Mouse (Mus musculus) forelimb bud, embryonic 11.5 days (tissue): Measurements from ENCODE around the gene Psma4.
"Not testable (repeated sequence)": the region's sequence is repeated elsewhere in the genome, so short reads cannot be mapped to it uniquely, and the experiment has no call there.

Experiments
- DNase-seq: peaks from one replicate; pipeline ENCODE4 v3.0.0-alpha.2; 2012; ENCODE audit warnings: low read depth, low spot score

Gene Psma4

GRCm38 (mm10) chr9:54950575-54951321 is at the start of gene Psma4, which contains the start of gene AY074887:
Gene Psma4, plus strand, starts transcription at chr9:54950790.
Gene AY074887, minus strand, starts transcription at chr9:54950998.
- peak; percentile 88 for DNase-seq

GRCm38 (mm10) chr9:54909446-54909845 is 41.1 kb upstream of the Psma4 start:
- no peak for DNase-seq

DNA sequence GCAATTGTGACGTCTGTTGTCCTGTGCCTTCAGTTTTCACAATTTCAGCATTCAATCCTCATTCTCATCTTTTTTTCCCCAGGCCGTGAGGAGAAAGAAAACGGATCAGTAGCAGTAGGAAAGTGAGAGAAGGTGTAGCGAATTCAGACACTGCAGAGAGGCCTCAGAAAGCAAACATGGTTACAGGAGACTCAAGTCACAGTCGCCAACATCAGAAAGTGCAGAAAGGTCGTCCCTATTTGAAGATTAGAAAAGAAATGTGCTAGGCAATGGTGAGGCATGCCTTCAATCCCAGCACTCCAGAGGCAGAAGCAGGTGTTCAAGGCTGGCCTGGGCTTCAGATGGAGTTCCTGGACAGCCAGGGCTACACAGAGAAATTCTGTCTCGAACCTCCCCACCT is 35.0 kb upstream of the Psma4 start:
- no peak for DNase-seq

DNA sequence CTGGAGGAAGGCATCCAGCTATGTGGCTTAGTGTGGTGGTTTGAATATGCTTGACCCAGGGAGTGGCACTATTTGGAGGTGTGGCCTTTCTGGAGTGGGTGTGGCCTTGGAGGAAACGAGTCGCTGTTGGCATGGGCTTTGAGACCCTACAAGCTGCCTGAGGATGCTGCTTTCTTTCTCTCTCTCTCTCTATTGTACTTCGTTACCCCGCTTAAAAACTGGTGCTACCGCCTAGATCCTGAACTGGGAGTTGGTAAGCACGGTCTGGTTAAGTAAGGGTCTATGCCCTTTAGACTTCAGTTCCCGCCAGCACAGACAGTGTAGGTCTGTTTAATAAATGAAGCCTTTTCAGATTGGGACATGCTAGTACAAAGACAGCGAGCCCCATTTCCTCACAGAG is 34.2 kb upstream of the Psma4 start:
- DNase-seq, result peak; percentile 7

DNA sequence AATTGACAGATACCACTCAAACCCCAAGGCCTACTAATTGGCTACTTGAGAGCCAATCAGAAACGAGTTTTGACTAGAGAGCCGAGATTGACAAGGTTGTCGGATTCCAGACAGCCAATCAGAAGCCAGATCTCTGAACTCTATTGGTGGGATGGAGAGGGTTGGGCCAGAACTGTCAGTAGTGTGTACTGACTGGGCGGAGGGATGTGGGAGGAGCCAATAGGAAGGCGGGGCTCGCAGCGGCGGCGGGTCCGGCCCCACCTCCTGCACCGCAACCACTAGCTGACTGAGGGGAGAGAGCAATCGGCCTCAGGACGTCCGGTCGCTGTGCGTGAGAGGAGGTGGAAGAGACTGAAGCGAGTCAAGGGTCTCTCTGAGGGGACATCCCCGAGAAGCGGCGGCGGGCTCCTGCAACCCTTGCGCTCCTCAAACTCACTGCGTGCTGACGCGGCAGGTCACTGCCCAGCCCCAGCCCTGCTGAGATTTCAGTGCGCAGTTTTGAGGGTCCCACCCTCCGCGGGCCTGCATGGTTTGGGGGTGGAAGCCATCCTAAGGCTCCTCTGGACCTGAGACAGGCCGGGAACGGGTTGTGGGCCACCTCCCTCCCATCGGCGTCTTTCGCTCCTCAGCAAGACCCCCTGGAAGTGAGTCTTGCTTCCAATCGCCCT is 33.4 kb upstream of the Psma4 start, which contains the start of gene Hykk:
Hykk (plus strand) TSS at position 274 of the 668 bp plus-strand sequence.
- peak; percentile 95 for DNase-seq

DNA sequence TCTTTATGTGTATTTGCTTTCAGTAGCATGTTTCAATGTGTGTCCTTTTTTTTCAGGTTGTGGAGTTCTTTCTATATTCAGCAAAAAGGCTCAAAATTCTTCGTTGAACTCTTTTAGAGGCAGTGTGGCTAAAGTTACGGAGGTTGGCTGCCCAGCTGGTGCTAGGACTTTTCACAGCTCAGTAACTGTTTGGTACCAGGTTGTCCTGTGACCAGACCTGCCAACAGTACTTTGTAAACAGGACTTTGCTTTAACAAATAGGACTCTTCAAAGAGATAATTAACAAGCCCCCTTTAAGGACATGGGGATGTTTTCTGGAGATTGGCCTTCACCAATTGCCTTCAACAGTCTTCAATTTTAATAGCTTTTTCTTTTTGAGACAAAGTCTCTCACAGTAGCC is 32.4 kb upstream of the Psma4 start:
- DNase-seq, result no peak

- DNase-seq, result no peak
These were observed 31.8 kb upstream of the Psma4 start for GRCm38 (mm10) chr9:54918781-54919180.

GRCm38 (mm10) chr9:54919946-54920345 is 30.6 kb upstream of the Psma4 start:
- no peak for DNase-seq

DNA sequence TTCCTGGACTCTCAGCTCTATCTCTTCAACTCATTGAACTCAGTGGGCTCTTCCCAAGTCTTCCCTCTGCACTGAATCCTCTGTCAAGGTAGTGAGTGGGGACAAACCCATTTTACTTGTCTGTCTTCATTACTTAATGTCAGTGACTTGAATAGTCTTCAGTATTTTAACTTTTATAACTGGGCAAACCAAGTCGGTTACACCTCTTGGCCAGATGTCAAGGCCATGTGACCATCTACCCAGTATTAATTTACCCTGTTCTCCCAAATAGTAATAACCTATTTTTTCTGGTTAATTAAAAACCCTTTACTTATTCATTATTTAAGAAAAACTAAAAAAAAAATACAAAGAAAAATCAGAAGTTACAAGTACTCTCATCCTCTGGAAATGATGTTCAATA is 19.8 kb upstream of the Psma4 start:
- DNase-seq, result no peak

- no peak for DNase-seq
These were observed 18.8 kb upstream of the Psma4 start for GRCm38 (mm10) chr9:54931765-54932164.

- no peak for DNase-seq
These were observed 18.2 kb upstream of the Psma4 start for GRCm38 (mm10) chr9:54932379-54932778.

GRCm38 (mm10) chr9:54942071-54942470 is 8.5 kb upstream of the Psma4 start:
- DNase-seq, result no peak

DNA sequence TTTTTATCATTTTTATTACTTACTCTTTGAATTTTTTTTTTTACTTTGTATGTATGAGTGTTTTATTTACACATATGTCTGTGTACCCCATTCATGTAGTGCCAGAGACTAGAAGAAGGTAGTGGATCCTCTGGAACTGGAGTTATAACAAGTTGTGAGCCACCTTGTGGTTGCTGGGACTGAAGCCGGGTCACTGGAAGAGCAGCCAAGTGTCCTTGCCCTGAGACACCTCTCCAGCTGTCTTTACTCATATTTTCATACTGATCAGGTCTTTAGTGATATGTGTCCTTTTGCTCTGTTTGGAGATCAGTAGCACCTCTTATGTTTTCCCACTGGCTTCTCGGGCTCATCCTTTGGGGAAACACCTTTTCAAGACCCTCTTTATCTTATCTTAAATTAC is 6.1 kb upstream of the Psma4 start:
- DNase-seq, result no peak

GRCm38 (mm10) chr9:54946256-54946655 is 4.3 kb upstream of the Psma4 start:
- DNase-seq, result no peak

DNA sequence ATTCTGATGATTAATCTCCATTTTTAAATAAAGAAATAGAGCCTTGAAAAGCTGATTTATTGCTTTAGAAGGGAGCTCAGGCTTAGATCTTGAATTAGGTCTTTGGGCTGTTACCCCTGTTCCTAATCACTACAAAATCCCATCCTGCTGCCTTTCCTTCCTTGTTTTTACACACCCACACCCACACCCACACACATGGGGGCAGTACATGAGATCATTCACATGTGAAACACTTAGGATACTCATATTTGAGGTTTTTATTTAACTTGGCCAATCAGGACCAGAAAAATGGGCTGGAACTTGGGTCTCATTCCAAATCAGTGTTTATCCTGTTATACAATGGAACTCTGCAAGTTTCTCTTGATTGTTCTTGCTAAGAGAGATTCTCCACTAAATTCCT is 1.1 kb upstream of the Psma4 start:
- DNase-seq, result no peak

GRCm38 (mm10) chr9:54950162-54950561 is 428 bp upstream of the Psma4 start:
- DNase-seq, result not testable (repeated sequence)

GRCm38 (mm10) chr9:54961059-54961458 is 10.5 kb downstream of the Psma4 start:
- DNase-seq, result no peak

- no peak for DNase-seq
These were observed 13.1 kb downstream of the Psma4 start for GRCm38 (mm10) chr9:54963669-54964068.

DNA sequence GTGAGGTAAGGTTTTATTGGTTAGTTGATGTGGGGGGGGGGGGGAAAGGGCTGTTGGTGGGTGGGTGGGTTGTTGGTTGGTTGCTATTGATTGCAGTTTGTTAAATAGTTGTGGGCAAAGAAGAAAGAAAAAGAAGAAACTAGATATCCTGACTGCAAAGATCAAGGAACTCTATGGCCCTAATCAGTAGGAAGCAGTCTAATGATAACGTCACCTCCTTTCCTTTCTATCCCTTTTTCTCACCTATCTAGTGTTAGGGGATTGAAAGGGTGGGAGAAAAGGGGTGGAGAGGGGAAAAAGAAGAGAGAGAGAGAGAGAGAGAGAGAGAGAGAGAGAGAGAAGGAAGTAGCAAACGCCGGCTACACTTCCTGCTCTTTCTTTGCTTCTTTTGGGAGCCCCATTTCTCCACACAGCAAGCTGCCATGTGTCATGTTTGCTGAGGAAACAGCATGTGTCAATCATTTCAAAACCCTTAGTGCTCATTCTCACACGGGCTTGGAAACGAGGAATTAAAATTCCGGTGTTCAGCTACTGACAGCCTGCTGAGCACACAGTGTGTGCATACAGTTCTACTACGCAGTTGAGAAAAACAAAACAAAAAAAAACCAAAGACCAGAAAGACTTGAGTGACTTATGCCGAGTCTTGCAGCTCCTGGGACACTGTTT is 19.5 kb downstream of the Psma4 start:
- no peak for DNase-seq

DNA sequence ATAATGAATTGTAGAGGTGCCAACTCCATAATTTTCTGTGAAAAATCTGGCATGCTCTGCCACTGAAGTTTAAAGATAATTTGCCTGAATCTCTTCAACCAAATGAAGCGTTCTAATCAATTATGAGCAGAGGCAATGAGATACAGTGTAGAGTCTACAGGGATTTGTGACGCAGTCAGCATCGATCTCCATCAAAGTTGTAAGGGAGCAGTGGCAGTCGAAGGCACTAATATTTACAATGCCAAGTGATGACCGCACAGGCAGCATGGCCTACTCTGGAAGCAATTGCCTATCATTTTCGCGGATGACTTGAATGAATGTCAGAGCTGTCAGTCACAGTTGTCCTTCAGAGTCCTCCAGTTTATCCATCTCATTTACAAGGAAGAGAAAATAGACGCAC is 30.1 kb downstream of the Psma4 start, which contains the start of gene Chrna5:
Chrna5 (plus strand) TSS at position 207 of the 400 bp plus-strand sequence.
- no peak for DNase-seq

DNA sequence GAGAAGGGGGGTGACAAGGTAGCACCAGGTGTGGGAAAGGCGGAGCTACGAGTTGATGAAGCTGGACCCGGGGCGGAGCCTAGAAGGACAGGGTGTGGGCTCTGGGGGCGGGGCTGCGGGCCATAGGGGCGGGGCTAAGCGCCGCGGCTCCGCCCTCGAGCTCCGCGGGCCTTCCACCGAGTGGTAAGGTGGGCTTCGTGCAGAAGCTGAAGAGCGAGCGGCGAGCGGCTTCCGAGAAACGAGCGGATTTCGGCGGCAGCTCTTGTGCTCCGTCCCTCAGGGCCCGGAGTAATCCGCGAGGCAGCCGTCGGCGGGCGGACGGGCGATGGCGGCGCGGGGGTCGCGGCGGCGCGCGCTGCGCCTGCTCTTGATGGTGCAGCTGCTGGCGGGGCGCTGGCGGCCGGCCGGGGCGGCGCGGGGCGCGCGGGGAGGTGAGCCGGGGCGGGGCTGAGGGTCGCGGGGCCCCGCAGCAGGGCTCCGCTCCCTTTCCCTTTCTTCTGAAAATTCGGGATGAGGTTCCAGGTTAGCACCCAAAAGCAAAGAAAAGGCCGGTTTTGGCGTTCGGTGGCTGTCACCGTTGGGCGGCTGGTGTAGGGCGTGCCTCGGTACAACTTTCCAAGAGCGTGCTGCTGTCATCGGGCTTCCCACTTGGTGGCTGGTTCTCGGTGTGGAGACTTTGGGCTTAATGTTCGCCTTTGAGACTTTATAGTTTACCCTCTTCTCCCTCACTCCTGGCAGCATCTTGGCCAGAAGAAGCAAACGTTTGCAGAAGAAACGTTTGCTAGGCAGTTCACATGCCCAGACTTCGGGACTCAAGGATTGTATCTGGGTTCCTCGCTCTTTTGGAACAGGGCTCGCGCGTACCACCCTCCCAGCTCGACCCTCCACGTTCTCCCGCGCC is 31.0 kb downstream of the Psma4 start:
- DNase-seq, result peak; percentile 53
